Mouse (Mus musculus): ENCODE results near the gene BC024978.

DNA sequence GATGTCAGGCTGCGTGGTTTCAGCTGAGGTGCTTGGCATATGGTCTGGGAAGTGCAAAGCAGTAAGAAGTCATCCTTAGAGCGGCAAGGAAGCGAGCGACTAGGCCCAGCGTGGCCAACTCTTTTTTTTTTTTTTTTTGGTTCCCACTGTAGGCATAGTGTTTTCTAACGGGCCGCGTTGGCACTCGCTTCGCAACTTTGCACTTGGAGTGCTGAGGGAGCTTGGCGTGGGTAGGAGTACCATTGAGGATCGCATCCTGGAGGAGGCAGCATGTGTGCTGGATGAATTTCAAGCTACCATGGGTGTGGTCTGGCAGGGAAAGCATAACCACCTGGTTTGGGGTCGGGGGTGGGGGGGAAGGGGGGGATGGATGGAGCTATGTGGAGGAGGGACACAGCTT lies 39.6 kb upstream of the BC024978 start:
- TF ChIP-seq CTCF (IDR thresholded peaks at IDR 0.05) (no peak), EP300 (IDR thresholded peaks at IDR 0.05) (no peak)

All from lung, postnatal 0 days (tissue).